Mouse (Mus musculus): ENCODE data around the gene Ak2. TPM values are rescaled to one million over a fixed set of nuclear protein-coding genes. Genes with fewer than 3 reads are reported as not detected.

Gene Ak2
- polyA plus RNA-seq, 1 experiment from 2014 or later: 173 TPM

- H3K4me1 ChIP-seq (replicated peaks; ENCODE audit: control insufficient read depth, insufficient read depth, low read length): peaks cover 5% of the 10 kb centered on the region
- no peak overlapping the region for H3K4me2 ChIP-seq (ENCODE audit: low read depth, low read length)
- no peak for ATAC-seq (ENCODE audit: low read depth)
- 43% methylated on average over 2 of the region's 2 CpGs for WGBS
- no peaks in the 10 kb centered on the region for H3K36me3 ChIP-seq (ENCODE audit: control insufficient read depth, insufficient read depth, low read length)
- no peak overlapping the region for H3K27ac ChIP-seq (ENCODE audit: low read length)
- no peak overlapping the region for H3K9ac ChIP-seq (ENCODE audit: low read length)
- no peak overlapping the region for H3K4me3 ChIP-seq (ENCODE audit: low read length)
- no peaks in the 10 kb centered on the region for H3K9me3 ChIP-seq (ENCODE audit: control insufficient read depth, low read length)
- no peaks in the 10 kb centered on the region for H3K27me3 ChIP-seq (ENCODE audit: control insufficient read depth, insufficient read depth, low read depth, low read length)
Measured at GRCm38 (mm10) chr4:128983151-128983550, 8.6 kb upstream of the Ak2 start.

GRCm38 (mm10) chr4:128983656-128984055 is 8.1 kb upstream of the Ak2 start:
- Histone ChIP-seq H3K27ac (ENCODE audit: low read length) (no peak overlapping the region), H3K36me3 (ENCODE audit: control insufficient read depth, insufficient read depth, low read length) (no peaks in the 10 kb centered on the region), H3K4me1 (replicated peaks; ENCODE audit: control insufficient read depth, insufficient read depth, low read length) (peaks cover 5% of the 10 kb centered on the region), H3K4me3 (ENCODE audit: low read length) (no peak overlapping the region), H3K9ac (ENCODE audit: low read length) (no peak overlapping the region), H3K27me3 (ENCODE audit: control insufficient read depth, insufficient read depth, low read depth, low read length) (no peaks in the 10 kb centered on the region), H3K9me3 (ENCODE audit: control insufficient read depth, low read length) (no peaks in the 10 kb centered on the region), H3K4me2 (ENCODE audit: low read depth, low read length) (no peak overlapping the region)
- WGBS: 37% methylated on average over 2 of the region's 2 CpGs
- no peak for ATAC-seq (ENCODE audit: low read depth)

- Histone ChIP-seq H3K36me3 (ENCODE audit: control insufficient read depth, insufficient read depth, low read length) (no peaks in the 10 kb centered on the region), H3K4me2 (ENCODE audit: low read depth, low read length) (no peak overlapping the region), H3K9me3 (ENCODE audit: control insufficient read depth, low read length) (no peaks in the 10 kb centered on the region), H3K4me3 (ENCODE audit: low read length) (no peak overlapping the region), H3K27me3 (ENCODE audit: control insufficient read depth, insufficient read depth, low read depth, low read length) (no peaks in the 10 kb centered on the region), H3K9ac (ENCODE audit: low read length) (no peak overlapping the region), H3K27ac (ENCODE audit: low read length) (no peak overlapping the region), H3K4me1 (replicated peaks; ENCODE audit: control insufficient read depth, insufficient read depth, low read length) (peaks cover 5% of the 10 kb centered on the region)
- ATAC-seq (ENCODE audit: low read depth): no peak
- WGBS: 47% methylated on average over 3 of the region's 3 CpGs
Measured at GRCm38 (mm10) chr4:128984600-128984999, 7.2 kb upstream of the Ak2 start.

GRCm38 (mm10) chr4:128988911-128989310 is 2.8 kb upstream of the Ak2 start:
- no peak overlapping the region for H3K9ac ChIP-seq (ENCODE audit: low read length)
- 64% methylated on average over 3 of the region's 3 CpGs for WGBS
- no peaks in the 10 kb centered on the region for H3K27me3 ChIP-seq (ENCODE audit: control insufficient read depth, insufficient read depth, low read depth, low read length)
- no peak overlapping the region for H3K27ac ChIP-seq (ENCODE audit: low read length)
- no peak overlapping the region for H3K4me2 ChIP-seq (ENCODE audit: low read depth, low read length)
- no peak overlapping the region for H3K4me3 ChIP-seq (ENCODE audit: low read length)
- no peaks in the 10 kb centered on the region for H3K9me3 ChIP-seq (ENCODE audit: control insufficient read depth, low read length)
- H3K4me1 ChIP-seq (replicated peaks; ENCODE audit: control insufficient read depth, insufficient read depth, low read length): peaks cover 5% of the 10 kb centered on the region
- no peak for ATAC-seq (ENCODE audit: low read depth)
- no peaks in the 10 kb centered on the region for H3K36me3 ChIP-seq (ENCODE audit: control insufficient read depth, insufficient read depth, low read length)

- Histone ChIP-seq H3K4me1 (replicated peaks; ENCODE audit: control insufficient read depth, insufficient read depth, low read length) (peaks cover 12% of the 10 kb centered on the region), H3K9me3 (ENCODE audit: control insufficient read depth, low read length) (no peaks in the 10 kb centered on the region), H3K4me3 (ENCODE audit: low read length) (no peak overlapping the region), H3K27me3 (ENCODE audit: control insufficient read depth, insufficient read depth, low read depth, low read length) (no peaks in the 10 kb centered on the region), H3K9ac (ENCODE audit: low read length) (no peak overlapping the region), H3K36me3 (ENCODE audit: control insufficient read depth, insufficient read depth, low read length) (no peaks in the 10 kb centered on the region), H3K4me2 (ENCODE audit: low read depth, low read length) (no peak overlapping the region), H3K27ac (ENCODE audit: low read length) (no peak overlapping the region)
- ATAC-seq (ENCODE audit: low read depth): no peak
- 46% methylated on average over 11 of the region's 11 CpGs for WGBS
Measured at GRCm38 (mm10) chr4:128989678-128990077, 2.1 kb upstream of the Ak2 start.

GRCm38 (mm10) chr4:128992176-128992575 is 418 bp downstream of the Ak2 start:
- no peak for ATAC-seq (ENCODE audit: low read depth)
- Histone ChIP-seq H3K9ac (ENCODE audit: low read length) (no peak overlapping the region), H3K4me3 (ENCODE audit: low read length) (no peak overlapping the region), H3K27ac (ENCODE audit: low read length) (no peak overlapping the region), H3K36me3 (ENCODE audit: control insufficient read depth, insufficient read depth, low read length) (no peaks in the 10 kb centered on the region), H3K9me3 (ENCODE audit: control insufficient read depth, low read length) (no peaks in the 10 kb centered on the region), H3K4me2 (ENCODE audit: low read depth, low read length) (no peak overlapping the region), H3K4me1 (replicated peaks; ENCODE audit: control insufficient read depth, insufficient read depth, low read length) (peaks cover 20% of the 10 kb centered on the region), H3K27me3 (ENCODE audit: control insufficient read depth, insufficient read depth, low read depth, low read length) (no peaks in the 10 kb centered on the region)
- 84% methylated on average over 3 of the region's 3 CpGs for WGBS

GRCm38 (mm10) chr4:128993025-128993662 is 1.4 kb downstream of the Ak2 start:
- WGBS: under 1% methylated on average over 49 of the region's 49 CpGs
- Histone ChIP-seq H3K9me3 (ENCODE audit: control insufficient read depth, low read length) (no peaks in the 10 kb centered on the region), H3K4me1 (replicated peaks; ENCODE audit: control insufficient read depth, insufficient read depth, low read length) (peaks cover 30% of the 10 kb centered on the region), H3K27me3 (ENCODE audit: control insufficient read depth, insufficient read depth, low read depth, low read length) (no peaks in the 10 kb centered on the region), H3K9ac (ENCODE audit: low read length) (peak overlapping the region; percentile 82), H3K4me3 (ENCODE audit: low read length) (peak overlapping the region; percentile 86), H3K36me3 (ENCODE audit: control insufficient read depth, insufficient read depth, low read length) (no peaks in the 10 kb centered on the region), H3K27ac (ENCODE audit: low read length) (peak overlapping the region; percentile 76), H3K4me2 (ENCODE audit: low read depth, low read length) (peak overlapping the region; percentile 82)
- ATAC-seq (ENCODE audit: low read depth): peak; percentile 99

GRCm38 (mm10) chr4:128993675-128994074 is 1.9 kb downstream of the Ak2 start:
- Histone ChIP-seq H3K9ac (ENCODE audit: low read length) (peak overlapping the region; percentile 82), H3K9me3 (ENCODE audit: control insufficient read depth, low read length) (no peaks in the 10 kb centered on the region), H3K4me2 (ENCODE audit: low read depth, low read length) (peak overlapping the region; percentile 82), H3K4me1 (replicated peaks; ENCODE audit: control insufficient read depth, insufficient read depth, low read length) (peaks cover 35% of the 10 kb centered on the region), H3K27me3 (ENCODE audit: control insufficient read depth, insufficient read depth, low read depth, low read length) (no peaks in the 10 kb centered on the region), H3K27ac (ENCODE audit: low read length) (peak overlapping the region; percentile 76), H3K4me3 (ENCODE audit: low read length) (peak overlapping the region; percentile 86), H3K36me3 (ENCODE audit: control insufficient read depth, insufficient read depth, low read length) (no peaks in the 10 kb centered on the region)
- no peak for ATAC-seq (ENCODE audit: low read depth)
- under 1% methylated on average over 12 of the region's 12 CpGs for WGBS

- Histone ChIP-seq H3K36me3 (ENCODE audit: control insufficient read depth, insufficient read depth, low read length) (peaks cover under 1% of the 10 kb centered on the region; the same call in 1 of the 2 replicates), H3K4me1 (replicated peaks; ENCODE audit: control insufficient read depth, insufficient read depth, low read length) (peaks cover 42% of the 10 kb centered on the region), H3K4me3 (ENCODE audit: low read length) (no peak overlapping the region), H3K9me3 (ENCODE audit: control insufficient read depth, low read length) (no peaks in the 10 kb centered on the region), H3K27ac (ENCODE audit: low read length) (no peak overlapping the region), H3K9ac (ENCODE audit: low read length) (no peak overlapping the region), H3K27me3 (ENCODE audit: control insufficient read depth, insufficient read depth, low read depth, low read length) (no peaks in the 10 kb centered on the region), H3K4me2 (ENCODE audit: low read depth, low read length) (no peak overlapping the region)
- ATAC-seq (ENCODE audit: low read depth): no peak
- 71% methylated on average over 7 of the region's 7 CpGs for WGBS
Measured at GRCm38 (mm10) chr4:128995238-128995637, 3.5 kb downstream of the Ak2 start.

All from lung, embryonic 16.5 days (tissue).